Mouse (Mus musculus) embryonic facial prominence, embryonic 15.5 days (tissue): ENCODE data around the gene Scn1a. TPM values are rescaled to one million over a fixed set of nuclear protein-coding genes. Genes with fewer than 3 reads are reported as not detected.

ENCODE experiments used
- ATAC-seq: fragments of 200-750 bp; cut with Nextera tagmentation; 2 replicates; pipeline ENCODE4 v1.8.0; 2017; ENCODE audit warnings: low read depth, moderate TSS enrichment; ENCODE audit not compliant: insufficient number of reproducible peaks, low FRiP score, low TSS enrichment
- H3K27ac ChIP-seq: fragments of 300-500 bp; sonication (generic); replicated peaks from 2 replicates; pipeline ENCODE4 v1.5.1; 2015; ENCODE audit warnings: mild to moderate bottlenecking, inconsistent platforms
- H3K27me3 ChIP-seq: fragments of 300-500 bp; sonication (generic); 2 replicates; pipeline ENCODE4 v1.6.1; 2015; ENCODE audit warnings: inconsistent platforms
- H3K36me3 ChIP-seq: fragments of 300-500 bp; sonication (generic); 2 replicates; pipeline ENCODE4 v1.6.1; 2015; ENCODE audit warnings: mild to moderate bottlenecking, inconsistent platforms
- H3K4me1 ChIP-seq: fragments of 300-500 bp; sonication (generic); 2 replicates; pipeline ENCODE4 v1.6.1; 2015; ENCODE audit warnings: inconsistent platforms
- H3K4me2 ChIP-seq: fragments of 300-500 bp; sonication (generic); replicated peaks from 2 replicates; pipeline ENCODE4 v1.6.1; 2015; ENCODE audit warnings: mild to moderate bottlenecking, inconsistent platforms
- H3K4me3 ChIP-seq: fragments of 300-500 bp; sonication (generic); replicated peaks from 2 replicates; pipeline ENCODE4 v1.5.1; 2015; ENCODE audit warnings: mild to moderate bottlenecking, inconsistent platforms
- H3K9ac ChIP-seq: fragments of 300-500 bp; sonication (generic); 2 replicates; pipeline ENCODE4 v1.6.1; 2015; ENCODE audit warnings: inconsistent platforms
- H3K9me3 ChIP-seq: fragments of 300-500 bp; sonication (generic); replicated peaks from 2 replicates; pipeline ENCODE4 v1.6.1; 2016; ENCODE audit warnings: inconsistent platforms
- WGBS: fragments of 180-500 bp; shearing (Covaris S2); methylation state at CpG from one replicate; pipeline ENCODE4 v1.1.7; 2015; 5-methylcytosine and 5-hydroxymethylcytosine counted together
- polyA plus RNA-seq: library from polyadenylated mRNA; unstranded; fragments of >200 nt; fragmentation: Nextera tagmentation; extraction: Ambion mirVana; gene quantifications from 2 replicates; pipeline ENCODE4 v1.2.1, GENCODE M21; 2015

Gene Scn1a
- polyA plus RNA-seq, 1 experiment from 2014 or later: 0.81 TPM

DNA sequence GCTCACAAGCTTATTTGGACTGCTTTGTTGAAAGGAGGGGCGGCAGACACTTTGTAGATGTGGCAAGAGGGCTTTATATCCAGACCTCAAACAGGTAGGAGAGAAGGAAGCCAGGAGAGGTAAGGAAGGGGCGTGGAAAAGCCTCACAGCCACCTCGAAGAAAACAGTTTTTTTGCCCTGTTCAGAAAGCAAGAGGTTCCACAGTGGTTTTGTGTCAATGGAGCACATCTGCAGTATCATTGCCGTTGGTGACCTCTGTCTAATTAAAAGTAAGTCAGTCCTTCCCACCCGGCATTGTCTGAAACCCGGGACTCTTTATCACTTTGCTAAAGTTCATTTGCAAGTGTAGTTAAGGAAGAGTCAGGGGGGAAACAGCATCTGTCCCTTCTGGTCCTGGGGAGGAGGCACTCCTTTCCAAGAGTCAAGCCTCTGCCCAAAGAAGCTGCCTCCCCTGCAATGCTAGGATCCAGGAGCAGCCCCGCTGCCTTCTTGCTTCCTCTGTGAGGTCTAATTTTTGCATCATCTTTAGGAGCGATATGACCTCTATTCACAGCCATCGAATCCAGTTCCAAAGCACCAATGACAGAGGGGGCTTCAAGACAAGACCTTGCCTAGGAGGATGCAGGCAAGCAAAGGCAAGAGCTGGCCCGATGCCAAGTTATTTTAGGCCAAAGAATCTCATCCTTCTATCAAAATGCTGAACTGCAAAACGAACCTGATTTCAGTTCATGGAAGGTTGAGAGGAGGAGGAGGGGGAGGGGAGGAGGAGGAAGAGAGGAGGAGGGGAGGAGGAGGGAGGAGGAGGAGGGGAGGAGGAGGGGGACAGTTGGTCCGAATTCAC lies 31.5 kb downstream of the Scn1a start:
- H3K27me3 ChIP-seq: peaks cover 15% of the 10 kb centered on the region; the same call in 1 of the 2 replicates
- H3K4me3 ChIP-seq: peak overlapping the region; percentile 49
- H3K9ac ChIP-seq: no peak overlapping the region
- peaks cover 4% of the 10 kb centered on the region; the same call in 1 of the 2 replicates for H3K4me1 ChIP-seq
- no peaks in the 10 kb centered on the region for H3K36me3 ChIP-seq
- H3K27ac ChIP-seq: no peak overlapping the region
- H3K9me3 ChIP-seq: no peaks in the 10 kb centered on the region
- ATAC-seq: no peak
- 10% methylated on average over 12 of the region's 12 CpGs for WGBS
- H3K4me2 ChIP-seq: peak overlapping the region; percentile 81

GRCm38 (mm10) chr2:66408456-66408855 lies 32.2 kb downstream of the Scn1a start:
- Histone ChIP-seq H3K4me1 (peaks cover 4% of the 10 kb centered on the region; the same call in 1 of the 2 replicates), H3K27ac (no peak overlapping the region), H3K9me3 (no peaks in the 10 kb centered on the region), H3K9ac (no peak overlapping the region), H3K4me3 (no peak overlapping the region), H3K4me2 (peak overlapping the region; percentile 81), H3K36me3 (no peaks in the 10 kb centered on the region), H3K27me3 (peaks cover 15% of the 10 kb centered on the region; the same call in 1 of the 2 replicates)
- 22% methylated on average over 11 of the region's 11 CpGs for WGBS
- ATAC-seq: no peak

- no peaks in the 10 kb centered on the region for H3K27me3 ChIP-seq
- H3K27ac ChIP-seq: no peak overlapping the region
- no peak overlapping the region for H3K4me3 ChIP-seq
- no peak for ATAC-seq
- H3K9me3 ChIP-seq: no peaks in the 10 kb centered on the region
- H3K4me1 ChIP-seq: no peaks in the 10 kb centered on the region
- H3K36me3 ChIP-seq: no peaks in the 10 kb centered on the region
- H3K4me2 ChIP-seq: no peak overlapping the region
- 60% methylated on average over 5 of the region's 5 CpGs for WGBS
- H3K9ac ChIP-seq: no peak overlapping the region
Observed at GRCm38 (mm10) chr2:66392586-66392985, 48.1 kb downstream of the Scn1a start.

DNA sequence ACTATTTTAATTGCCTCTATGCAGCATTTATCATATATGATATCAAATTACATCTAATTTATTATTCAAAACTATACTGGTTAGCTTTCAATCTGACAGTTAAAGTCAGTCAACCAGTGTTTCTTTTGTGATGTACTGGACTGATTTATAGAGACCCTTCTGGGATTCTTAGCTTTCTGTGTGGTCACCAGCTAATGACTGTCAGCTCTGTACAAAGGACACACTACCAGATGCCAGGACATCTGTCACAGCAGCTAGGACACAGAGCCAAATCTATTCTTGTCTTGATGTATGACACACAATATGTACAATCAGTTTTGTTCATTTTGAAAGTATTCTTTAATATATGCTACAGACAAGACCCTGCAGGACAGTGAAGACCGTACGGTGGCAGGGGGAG lies 72.7 kb downstream of the Scn1a start:
- Histone ChIP-seq H3K4me2 (no peak overlapping the region), H3K4me1 (no peaks in the 10 kb centered on the region), H3K9me3 (no peaks in the 10 kb centered on the region), H3K36me3 (no peaks in the 10 kb centered on the region), H3K27me3 (no peaks in the 10 kb centered on the region), H3K4me3 (no peak overlapping the region), H3K9ac (no peak overlapping the region), H3K27ac (no peak overlapping the region)
- 85% methylated on average over 2 of the region's 2 CpGs for WGBS
- ATAC-seq: no peak

DNA sequence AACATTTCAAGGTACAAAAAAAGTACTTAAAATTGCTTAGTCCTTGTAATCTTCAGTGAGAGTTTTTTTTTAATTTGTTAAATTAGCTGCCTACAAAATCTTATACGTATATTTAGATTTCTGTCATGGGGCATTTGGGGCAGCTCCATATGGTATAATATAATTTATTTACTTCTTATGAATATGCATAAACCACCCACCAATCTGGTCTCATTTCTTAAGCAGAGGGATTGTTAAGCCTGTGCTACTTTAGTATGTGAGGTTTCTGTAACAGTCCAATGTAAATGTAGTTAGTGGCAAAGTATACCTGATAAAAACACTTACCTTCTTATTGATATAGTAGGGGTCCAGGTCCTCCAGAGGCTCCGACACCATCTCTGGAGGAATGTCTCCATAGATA lies 90.0 kb downstream of the Scn1a start:
- no peak for ATAC-seq
- no peaks in the 10 kb centered on the region for H3K9me3 ChIP-seq
- H3K27ac ChIP-seq: no peak overlapping the region
- H3K9ac ChIP-seq: no peak overlapping the region
- H3K4me3 ChIP-seq: no peak overlapping the region
- H3K4me1 ChIP-seq: no peaks in the 10 kb centered on the region
- 73% methylated on average over 2 of the region's 2 CpGs for WGBS
- H3K4me2 ChIP-seq: no peak overlapping the region
- H3K27me3 ChIP-seq: no peaks in the 10 kb centered on the region
- no peaks in the 10 kb centered on the region for H3K36me3 ChIP-seq

- no peak overlapping the region for H3K27ac ChIP-seq
- H3K4me2 ChIP-seq: no peak overlapping the region
- H3K9me3 ChIP-seq: no peaks in the 10 kb centered on the region
- WGBS: 95% methylated on average over 1 of the region's 1 CpGs
- H3K27me3 ChIP-seq: no peaks in the 10 kb centered on the region
- H3K9ac ChIP-seq: no peak overlapping the region
- H3K4me1 ChIP-seq: no peaks in the 10 kb centered on the region
- H3K4me3 ChIP-seq: no peak overlapping the region
- no peaks in the 10 kb centered on the region for H3K36me3 ChIP-seq
- ATAC-seq: no peak
Observed at GRCm38 (mm10) chr2:66346622-66347021, 94.0 kb downstream of the Scn1a start.

DNA sequence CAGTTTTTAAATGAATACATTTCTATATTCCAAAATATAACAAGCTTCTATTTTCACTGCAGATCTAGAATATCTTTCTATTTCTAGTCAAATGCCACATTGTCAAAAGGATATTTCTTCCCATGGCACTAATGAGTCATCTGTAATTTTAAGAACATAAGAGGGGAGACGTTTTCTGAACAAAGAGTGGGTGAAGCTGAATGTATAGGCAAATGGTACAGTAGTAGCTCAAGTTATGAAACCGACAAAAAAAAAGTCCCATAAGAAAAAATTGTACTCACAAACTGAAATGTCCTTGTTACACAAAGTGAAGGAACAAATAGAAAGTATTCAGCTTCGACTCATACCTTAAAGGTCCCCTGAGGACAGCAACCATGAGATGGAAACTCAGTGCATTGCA lies 94.5 kb downstream of the Scn1a start:
- H3K36me3 ChIP-seq: no peaks in the 10 kb centered on the region
- ATAC-seq: no peak
- no peak overlapping the region for H3K4me2 ChIP-seq
- no peak overlapping the region for H3K4me3 ChIP-seq
- H3K27me3 ChIP-seq: no peaks in the 10 kb centered on the region
- H3K9ac ChIP-seq: no peak overlapping the region
- H3K9me3 ChIP-seq: no peaks in the 10 kb centered on the region
- H3K4me1 ChIP-seq: no peaks in the 10 kb centered on the region
- WGBS: 70% methylated on average over 3 of the region's 3 CpGs
- no peak overlapping the region for H3K27ac ChIP-seq

DNA sequence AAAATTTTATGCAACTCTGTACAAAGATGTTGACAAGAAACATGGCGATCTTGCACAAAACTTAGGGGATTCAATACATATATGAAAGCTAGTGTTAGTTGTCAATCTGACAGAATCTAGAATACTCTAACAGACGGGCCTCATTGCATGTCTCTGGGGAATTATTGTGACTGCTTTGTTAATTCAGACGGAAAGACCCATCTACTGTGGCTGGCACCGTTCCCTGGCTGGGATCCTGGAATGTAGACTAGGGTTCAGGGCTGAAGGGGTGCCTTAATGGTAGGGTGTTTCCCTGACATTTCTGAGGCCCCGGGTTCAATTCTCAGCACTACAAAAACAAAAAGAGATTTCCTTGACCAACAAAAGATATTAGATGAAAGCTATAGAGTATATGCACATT lies 103.2 kb downstream of the Scn1a start:
- ATAC-seq: no peak
- Histone ChIP-seq H3K4me2 (no peak overlapping the region), H3K9ac (no peak overlapping the region), H3K36me3 (no peaks in the 10 kb centered on the region), H3K27me3 (no peaks in the 10 kb centered on the region), H3K9me3 (no peaks in the 10 kb centered on the region), H3K4me3 (no peak overlapping the region), H3K4me1 (no peaks in the 10 kb centered on the region), H3K27ac (no peak overlapping the region)
- WGBS: 51% methylated on average over 5 of the region's 5 CpGs

DNA sequence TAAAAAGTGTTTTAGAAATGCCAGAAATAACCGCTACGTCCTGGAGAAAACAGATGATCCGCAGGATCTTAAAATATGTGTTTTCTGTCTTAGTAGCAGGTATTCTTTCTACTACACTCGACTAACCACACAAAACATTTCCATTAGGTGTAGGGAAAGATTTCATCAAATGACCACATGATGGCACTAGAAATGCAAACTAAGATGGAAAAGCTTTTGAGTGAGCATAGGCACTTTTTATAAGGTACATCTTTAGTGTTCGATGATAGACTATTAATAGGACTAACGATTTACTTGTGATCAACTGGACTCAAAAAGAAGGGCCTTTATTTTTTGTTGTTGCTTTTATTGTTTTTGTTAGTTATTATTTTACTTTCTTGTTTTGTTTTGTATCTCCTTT lies 104.2 kb downstream of the Scn1a start:
- WGBS: 73% methylated on average over 6 of the region's 6 CpGs
- H3K27me3 ChIP-seq: no peaks in the 10 kb centered on the region
- no peak for ATAC-seq

GRCm38 (mm10) chr2:66272551-66272950 lies 168.1 kb downstream of the Scn1a start:
- Histone ChIP-seq H3K27me3 (no peaks in the 10 kb centered on the region), H3K36me3 (no peaks in the 10 kb centered on the region), H3K4me3 (no peak overlapping the region), H3K9me3 (no peaks in the 10 kb centered on the region), H3K9ac (no peak overlapping the region), H3K4me2 (no peak overlapping the region), H3K4me1 (no peaks in the 10 kb centered on the region), H3K27ac (no peak overlapping the region)
- 78% methylated on average over 3 of the region's 3 CpGs for WGBS
- no peak for ATAC-seq

More for the DNA sequence above, 104.2 kb downstream of the Scn1a start:
- Histone ChIP-seq H3K27ac (no peak overlapping the region), H3K4me1 (no peaks in the 10 kb centered on the region), H3K9me3 (no peaks in the 10 kb centered on the region), H3K4me2 (no peak overlapping the region), H3K4me3 (no peak overlapping the region), H3K36me3 (no peaks in the 10 kb centered on the region), H3K9ac (no peak overlapping the region)

- ATAC-seq: peak; percentile 98
- Histone ChIP-seq H3K36me3 (no peaks in the 10 kb centered on the region; the same call in none of the 2 replicates), H3K9me3 (no peaks in the 10 kb centered on the region), H3K4me1 (peaks cover 7% of the 10 kb centered on the region; the same call in 1 of the 2 replicates), H3K27ac (peak within 1 kb of the TSS; percentile 80), H3K9ac (peak within 1 kb of the TSS; percentile 63), H3K4me3 (peak within 1 kb of the TSS; percentile 91), H3K4me2 (peak within 1 kb of the TSS; percentile 60), H3K27me3 (no peaks in the 10 kb centered on the region)
- under 1% methylated on average over 56 of the region's 56 CpGs for WGBS
Observed at GRCm38 (mm10) chr2:66256220-66257131, 184.2 kb downstream of the Scn1a start, which contains the start of gene Ttc21b. Ttc21b (minus strand) TSS chr2:66256617.
